Mouse (Mus musculus): ENCODE results near the gene Alkbh3.
A peak's percentile ranks its signal among the peaks of the same experiment; 100 is the strongest.

Gene Alkbh3

GRCm38 (mm10) chr2:94010335-94011291, at the start of gene Alkbh3:
Alkbh3 (minus strand) TSS chr2:94010807.
- peak; percentile 72 for DNase-seq (ENCODE audit: low read depth, low spot score)

- DNase-seq (ENCODE audit: low read depth, low spot score), result no peak
Observed at GRCm38 (mm10) chr2:94059459-94059858, 48.9 kb upstream of the Alkbh3 start.

GRCm38 (mm10) chr2:94054813-94055212, 44.2 kb upstream of the Alkbh3 start:
- DNase-seq (ENCODE audit: low read depth, low spot score), result no peak

GRCm38 (mm10) chr2:94051952-94052351, 41.3 kb upstream of the Alkbh3 start:
- DNase-seq (ENCODE audit: low read depth, low spot score), result no peak

GRCm38 (mm10) chr2:94050901-94051300, 40.3 kb upstream of the Alkbh3 start:
- DNase-seq (ENCODE audit: low read depth, low spot score), result no peak

- DNase-seq (ENCODE audit: low read depth, low spot score), result no peak
Observed at GRCm38 (mm10) chr2:94049471-94050176, 39.0 kb upstream of the Alkbh3 start.

- no peak for DNase-seq (ENCODE audit: low read depth, low spot score)
Observed at GRCm38 (mm10) chr2:94048733-94049470, 38.3 kb upstream of the Alkbh3 start.

GRCm38 (mm10) chr2:94048271-94048670, 37.7 kb upstream of the Alkbh3 start:
- DNase-seq (ENCODE audit: low read depth, low spot score), result no peak

- DNase-seq (ENCODE audit: low read depth, low spot score), result no peak
Observed at GRCm38 (mm10) chr2:94045411-94046090, 34.9 kb upstream of the Alkbh3 start.

- DNase-seq (ENCODE audit: low read depth, low spot score), result no peak
Observed at GRCm38 (mm10) chr2:94044174-94044573, 33.6 kb upstream of the Alkbh3 start.

- no peak for DNase-seq (ENCODE audit: low read depth, low spot score)
Observed at GRCm38 (mm10) chr2:94043662-94044061, 33.1 kb upstream of the Alkbh3 start.

GRCm38 (mm10) chr2:94042461-94042860, 31.9 kb upstream of the Alkbh3 start:
- DNase-seq (ENCODE audit: low read depth, low spot score), result no peak

- no peak for DNase-seq (ENCODE audit: low read depth, low spot score)
Observed at GRCm38 (mm10) chr2:94040391-94041125, 30.0 kb upstream of the Alkbh3 start.

- DNase-seq (ENCODE audit: low read depth, low spot score), result no peak
Observed at GRCm38 (mm10) chr2:94035428-94036331, 25.1 kb upstream of the Alkbh3 start.

GRCm38 (mm10) chr2:94030602-94031001, 20.0 kb upstream of the Alkbh3 start:
- DNase-seq (ENCODE audit: low read depth, low spot score), result no peak

- DNase-seq (ENCODE audit: low read depth, low spot score), result no peak
Observed at GRCm38 (mm10) chr2:94024637-94025036, 14.0 kb upstream of the Alkbh3 start.

GRCm38 (mm10) chr2:94002331-94002730, 8.3 kb downstream of the Alkbh3 start:
- peak; percentile 60 for DNase-seq (ENCODE audit: low read depth, low spot score)

- no peak for DNase-seq (ENCODE audit: low read depth, low spot score)
Observed at GRCm38 (mm10) chr2:94001918-94002317, 8.7 kb downstream of the Alkbh3 start.

GRCm38 (mm10) chr2:94001411-94001810, 9.2 kb downstream of the Alkbh3 start:
- no peak for DNase-seq (ENCODE audit: low read depth, low spot score)

- no peak for DNase-seq (ENCODE audit: low read depth, low spot score)
Observed at GRCm38 (mm10) chr2:93996254-93996653, 14.4 kb downstream of the Alkbh3 start, which contains the start of gene Gm27027. Gm27027 (minus strand) TSS chr2:93996354.
